Mouse (Mus musculus) cortical plate, adult 2 months (tissue): ENCODE data around the gene Larp4b.

Experiments
- CTCF ChIP-seq: fragments of 200-500 bp; IDR thresholded peaks from 2 replicates; pipeline ENCODE4 v1.5.1; 2011; ENCODE audit warnings: mild to moderate bottlenecking, control low read depth, low read length; ENCODE audit not compliant: insufficient read depth; ENCODE audit errors: extremely low read depth
- POLR2A ChIP-seq: fragments of 200-500 bp; IDR thresholded peaks from 2 replicates; pipeline ENCODE4 v1.6.1; 2011; ENCODE audit warnings: mild to moderate bottlenecking, low read length, control low read depth; ENCODE audit not compliant: insufficient read depth; ENCODE audit errors: extremely low read depth

DNA sequence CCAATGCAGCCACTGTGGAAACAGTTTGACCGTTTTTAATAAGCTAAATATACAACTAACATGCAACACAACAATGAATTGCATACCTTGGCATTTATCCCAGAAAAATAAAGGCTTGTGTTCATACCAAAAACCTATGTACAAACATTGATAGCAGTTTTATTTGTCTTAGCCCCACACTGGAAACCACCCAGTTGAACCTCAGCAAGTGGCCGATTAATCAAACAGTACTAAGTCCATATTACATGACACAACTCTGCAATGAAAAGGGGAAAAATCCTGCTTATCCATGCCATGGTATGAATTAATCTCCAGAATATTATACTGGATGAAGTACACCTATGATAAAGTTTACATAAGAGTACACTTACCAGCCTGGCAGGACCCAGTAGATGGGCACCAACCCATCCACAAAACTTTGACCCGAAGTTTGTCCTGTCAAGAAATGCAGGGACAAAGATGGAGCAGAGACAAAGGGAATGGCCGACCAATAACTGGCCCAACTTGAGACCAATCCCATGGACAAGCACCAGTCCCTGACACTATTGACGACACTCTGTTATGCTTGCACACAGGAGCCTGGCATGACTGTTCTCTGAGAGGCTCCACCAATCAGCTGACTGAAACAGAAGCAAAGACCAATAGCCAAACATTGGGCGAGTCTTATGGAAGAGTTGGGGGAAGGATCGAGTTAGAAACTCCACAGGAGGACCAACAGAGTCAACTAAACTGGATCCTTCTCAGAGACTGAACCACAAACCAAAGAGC, 17.7 kb upstream of the Larp4b start:
- TF ChIP-seq CTCF (no peak), POLR2A (no peak)
